Mouse (Mus musculus) intestine, embryonic 14.5 days (tissue): Measurements from ENCODE around the gene Sypl2. TPM values are rescaled to one million over a fixed set of nuclear protein-coding genes. Genes with fewer than 3 reads are reported as not detected.
"Not testable (repeated sequence)": the region's sequence is repeated elsewhere in the genome, so short reads cannot be mapped to it uniquely, and the experiment has no call there.

ENCODE experiments used
- ATAC-seq: fragments of 200-750 bp; cut with Nextera tagmentation; replicated peaks from 2 replicates; pipeline ENCODE4 v1.8.0; 2017; ENCODE audit warnings: low read depth, moderate number of reproducible peaks, moderate TSS enrichment, moderate library complexity; ENCODE audit not compliant: low FRiP score, low TSS enrichment
- DNase-seq: peaks from one replicate; pipeline ENCODE4 v3.0.0-alpha.2; 2018; ENCODE audit warnings: low spot score
- H3K27ac ChIP-seq: fragments of 300-500 bp; sonication (generic); 2 replicates; pipeline ENCODE4 v1.5.1; 2014; ENCODE audit warnings: low read depth, mild to moderate bottlenecking, control low read depth
- H3K27me3 ChIP-seq: fragments of 300-500 bp; sonication (generic); replicated peaks from 2 replicates; pipeline ENCODE4 v1.6.1; 2014; ENCODE audit warnings: low read length, control low read depth; ENCODE audit not compliant: control insufficient read depth, insufficient read depth
- H3K36me3 ChIP-seq: fragments of 300-500 bp; sonication (generic); 2 replicates; pipeline ENCODE4 v1.6.1; 2014; ENCODE audit warnings: low read length, control low read depth; ENCODE audit not compliant: control insufficient read depth, insufficient read depth
- H3K4me1 ChIP-seq: fragments of 300-500 bp; sonication (generic); replicated peaks from 2 replicates; pipeline ENCODE4 v1.6.1; 2014; ENCODE audit warnings: low read length, control low read depth, mixed read lengths; ENCODE audit not compliant: control insufficient read depth, insufficient read depth
- H3K4me2 ChIP-seq: fragments of 300-500 bp; sonication (generic); 2 replicates; pipeline ENCODE4 v1.6.1; 2014; ENCODE audit warnings: low read length
- H3K4me3 ChIP-seq: fragments of 300-500 bp; sonication (generic); 2 replicates; pipeline ENCODE4 v1.5.1; 2014; ENCODE audit warnings: low read depth, low read length, control low read depth, mixed read lengths
- H3K9ac ChIP-seq: fragments of 300-500 bp; sonication (generic); 2 replicates; pipeline ENCODE4 v1.6.1; 2014; ENCODE audit warnings: mild to moderate bottlenecking, low read length
- H3K9me3 ChIP-seq: fragments of 300-500 bp; sonication (generic); 2 replicates; pipeline ENCODE4 v1.6.1; 2016; ENCODE audit warnings: low read length, control low read depth; ENCODE audit not compliant: control insufficient read depth
- WGBS: fragments of 180-500 bp; shearing (Covaris S2); extraction: QIAGEN DNeasy Blood & Tissue Kit; methylation state at CpG from one replicate; pipeline ENCODE4 v1.1.7; 2014; 5-methylcytosine and 5-hydroxymethylcytosine counted together
- polyA plus RNA-seq: library from polyadenylated mRNA; unstranded; fragments of >200 nt; fragmentation: Nextera tagmentation; extraction: Ambion mirVana; gene quantifications from 2 replicates; pipeline ENCODE4 v1.2.1, GENCODE M21; 2014

Gene Sypl2
- polyA plus RNA-seq = 0.08 and 0.36 TPM in 2 replicates

- Histone ChIP-seq H3K9me3 (no peaks in the 10 kb centered on the region), H3K4me1 (0 out of 2 replicates have a peak, but pooled peaks cover 4% of the 10 kb centered on the region), H3K9ac (peak within 1 kb of the TSS; percentile 37), H3K27me3 (peaks cover 55% of the 10 kb centered on the region), H3K4me3 (peak within 1 kb of the TSS; percentile 40), H3K27ac (no peak within 1 kb of the TSS), H3K36me3 (no peaks in the 10 kb centered on the region), H3K4me2 (peak within 1 kb of the TSS; percentile 71)
- ATAC-seq = peak; percentile 55; the same call in 1 of the 2 replicates
- DNase-seq = peak; percentile 78
- WGBS = 6% methylated on average over 43 of the region's 44 CpGs
Measured at GRCm38 (mm10) chr3:108226558-108227350, at the start of gene Sypl2. Gene Sypl2, minus strand, starts transcription at chr3:108226648.

GRCm38 (mm10) chr3:108259319-108259718, 32.9 kb upstream of the Sypl2 start:
- Histone ChIP-seq H3K9me3 (no peaks in the 10 kb centered on the region), H3K27ac (no peak overlapping the region), H3K4me3 (no peak overlapping the region), H3K27me3 (no peaks in the 10 kb centered on the region), H3K9ac (no peak overlapping the region), H3K36me3 (peaks cover 27% of the 10 kb centered on the region), H3K4me1 (peaks cover 9% of the 10 kb centered on the region; the same call in 1 of the 2 replicates), H3K4me2 (no peak overlapping the region)
- ATAC-seq = no peak
- DNase-seq = no peak
- 77% methylated on average over 3 of the region's 3 CpGs for WGBS

GRCm38 (mm10) chr3:108257831-108258500, 31.5 kb upstream of the Sypl2 start:
- Histone ChIP-seq H3K9me3 (no peaks in the 10 kb centered on the region), H3K4me1 (peaks cover 9% of the 10 kb centered on the region; the same call in 1 of the 2 replicates), H3K27ac (no peak overlapping the region), H3K4me2 (peak overlapping the region; percentile 69), H3K9ac (peak overlapping the region; percentile 90), H3K27me3 (no peaks in the 10 kb centered on the region), H3K36me3 (peaks cover 15% of the 10 kb centered on the region), H3K4me3 (peak overlapping the region; percentile 94)
- DNase-seq = no peak
- no peak for ATAC-seq
- WGBS = 68% methylated on average over 3 of the region's 3 CpGs

GRCm38 (mm10) chr3:108256719-108257637, 30.5 kb upstream of the Sypl2 start, which contains the start of gene Psma5:
Gene Psma5, plus strand, starts transcription at chr3:108256926.
- Histone ChIP-seq H3K27me3 (no peaks in the 10 kb centered on the region), H3K4me2 (peak within 1 kb of the TSS; percentile 69), H3K9ac (peak within 1 kb of the TSS; percentile 90), H3K36me3 (peaks cover 7% of the 10 kb centered on the region; the same call in 1 of the 2 replicates), H3K27ac (no peak within 1 kb of the TSS), H3K4me1 (peaks cover 9% of the 10 kb centered on the region; the same call in 1 of the 2 replicates), H3K4me3 (peak within 1 kb of the TSS; percentile 94), H3K9me3 (no peaks in the 10 kb centered on the region)
- ATAC-seq = peak; percentile 99
- DNase-seq = peak; percentile 96
- under 1% methylated on average over 79 of the region's 79 CpGs for whole genome bisulfite sequencing

- no peak for DNase-seq
- 81% methylated on average over 2 of the region's 2 CpGs for WGBS
- Histone ChIP-seq H3K4me3 (no peak overlapping the region), H3K27ac (no peak overlapping the region), H3K4me1 (no peaks in the 10 kb centered on the region), H3K9me3 (no peaks in the 10 kb centered on the region), H3K27me3 (no peaks in the 10 kb centered on the region), H3K36me3 (no peaks in the 10 kb centered on the region), H3K9ac (no peak overlapping the region), H3K4me2 (no peak overlapping the region)
- ATAC-seq = no peak
Measured at GRCm38 (mm10) chr3:108246857-108247256, 20.4 kb upstream of the Sypl2 start.

GRCm38 (mm10) chr3:108241243-108241839, 14.9 kb upstream of the Sypl2 start:
- Histone ChIP-seq H3K27ac (no peak overlapping the region), H3K9ac (no peak overlapping the region), H3K36me3 (no peaks in the 10 kb centered on the region), H3K4me2 (no peak overlapping the region), H3K9me3 (no peaks in the 10 kb centered on the region), H3K4me1 (no peaks in the 10 kb centered on the region), H3K27me3 (no peaks in the 10 kb centered on the region), H3K4me3 (no peak overlapping the region)
- ATAC-seq (no peak), DNase-seq (no peak)
- 88% methylated on average over 3 of the region's 3 CpGs for WGBS

- not testable (repeated sequence) for H3K4me1 ChIP-seq, H3K27ac ChIP-seq, H3K27me3 ChIP-seq, H3K4me2 ChIP-seq, H3K9me3 ChIP-seq, H3K4me3 ChIP-seq, ATAC-seq, H3K36me3 ChIP-seq, DNase-seq, H3K9ac ChIP-seq
- 82% methylated on average over 4 of the region's 4 CpGs for WGBS
Measured at GRCm38 (mm10) chr3:108237474-108238102, 11.1 kb upstream of the Sypl2 start.
